Mouse (Mus musculus) bone marrow macrophage, adult 2 months (primary cell): ENCODE measurements at regions not wholly inside any gene's neighbourhood (a gene's known extent, or its start where the extent isn't known, plus 50 kb on each side); places are given as distances from the start of the nearest gene placed in this dataset.

ENCODE experiments used
- CTCF ChIP-seq: IDR thresholded peaks from 2 replicates; pipeline ENCODE4 v1.5.1; 2012; ENCODE audit warnings: low read depth, mild to moderate bottlenecking, low read length, moderate library complexity
- POLR2A ChIP-seq: IDR thresholded peaks from 2 replicates; pipeline ENCODE4 v1.6.1; 2012; ENCODE audit warnings: mild to moderate bottlenecking, low read depth, low read length, borderline replicate concordance

DNA sequence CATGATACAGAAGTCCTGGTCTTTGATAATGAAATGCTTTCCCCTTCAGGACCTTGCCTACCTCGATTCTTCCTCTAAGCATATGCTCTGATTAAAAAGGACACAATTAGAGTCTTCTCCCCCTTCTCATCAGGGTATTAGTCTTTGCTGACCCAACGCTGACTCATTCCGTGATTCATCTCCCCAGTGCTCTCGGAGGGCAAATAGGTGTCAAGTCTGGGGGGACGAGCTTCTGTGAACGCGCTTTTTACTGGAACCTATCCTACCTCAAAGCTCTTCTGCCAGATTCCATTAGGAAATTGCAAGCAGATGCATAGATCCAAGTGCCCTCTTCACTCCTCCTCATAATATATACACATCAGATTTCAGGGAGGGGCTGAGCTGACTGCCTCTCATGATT, 63.8 kb upstream of the Bach2 start:
- TF ChIP-seq CTCF (no peak), POLR2A (no peak)
